Mouse (Mus musculus): ENCODE measurements around the gene Lst1. TPM values are rescaled to one million over a fixed set of nuclear protein-coding genes. Genes with fewer than 3 reads are reported as not detected.

Lst1 gene
- total and polyA plus RNA-seq, 3 experiments: 7.1 to 391 (median 81.9) TPM

GRCm38 (mm10) chr17:35163326-35164081 is 24.7 kb downstream of the Lst1 start:
- no peaks in the 10 kb centered on the region for H3K27me3 ChIP-seq (ENCODE audit: insufficient read depth, low read length)
- peaks cover 60% of the 10 kb centered on the region for H3K4me1 ChIP-seq (ENCODE audit: insufficient read depth, low read depth, low read length)
- ATAC-seq (ENCODE audit: extremely low read depth, insufficient number of reproducible peaks, low FRiP score, poor library complexity, severe bottlenecking) (no peak), DNase-seq (ENCODE audit: low spot score) (no peak)
- peak overlapping the region; percentile 91 for H3K4me3 ChIP-seq (ENCODE audit: low read depth, low read length)
- TF ChIP-seq CTCF (IDR thresholded peaks at IDR 0.05; ENCODE audit: low read depth, low read length) (no peak), TAL1 (conservative IDR thresholded peaks at IDR 0.05; ENCODE audit: low read depth, low read length) (no peak), GATA2 (IDR thresholded peaks at IDR 0.05; ENCODE audit: borderline replicate concordance, low read depth, low read length) (no peak), GATA1 (IDR thresholded peaks at IDR 0.05; ENCODE audit: borderline replicate concordance, low read length) (no peak), POLR2AphosphoS5 (IDR thresholded peaks at IDR 0.05; ENCODE audit: insufficient replicate concordance, low read depth, low read length) (no peak)
- H3K9me3 ChIP-seq (replicated peaks): no peaks in the 10 kb centered on the region
- peaks cover 51% of the 10 kb centered on the region for H3K36me3 ChIP-seq (replicated peaks)

- no peak for DNase-seq (ENCODE audit: low spot score)
- Histone ChIP-seq H3K27me3 (ENCODE audit: insufficient read depth, low read length) (no peaks in the 10 kb centered on the region), H3K4me1 (ENCODE audit: insufficient read depth, low read depth, low read length) (peaks cover 61% of the 10 kb centered on the region), H3K9me3 (replicated peaks) (no peaks in the 10 kb centered on the region), H3K4me3 (ENCODE audit: low read depth, low read length) (peak overlapping the region; percentile 91), H3K36me3 (replicated peaks) (peaks cover 59% of the 10 kb centered on the region)
- no peak for ATAC-seq (ENCODE audit: extremely low read depth, insufficient number of reproducible peaks, low FRiP score, poor library complexity, severe bottlenecking)
- TF ChIP-seq GATA1 (IDR thresholded peaks at IDR 0.05; ENCODE audit: borderline replicate concordance, low read length) (no peak), CTCF (IDR thresholded peaks at IDR 0.05; ENCODE audit: low read depth, low read length) (no peak), TAL1 (conservative IDR thresholded peaks at IDR 0.05; ENCODE audit: low read depth, low read length) (no peak), POLR2AphosphoS5 (IDR thresholded peaks at IDR 0.05; ENCODE audit: insufficient replicate concordance, low read depth, low read length) (no peak), GATA2 (IDR thresholded peaks at IDR 0.05; ENCODE audit: borderline replicate concordance, low read depth, low read length) (no peak)
Measured at GRCm38 (mm10) chr17:35162730-35163129, 25.5 kb downstream of the Lst1 start.

GRCm38 (mm10) chr17:35162121-35162520 is 26.1 kb downstream of the Lst1 start:
- Histone ChIP-seq H3K36me3 (replicated peaks) (peaks cover 65% of the 10 kb centered on the region), H3K4me1 (ENCODE audit: insufficient read depth, low read depth, low read length) (peaks cover 65% of the 10 kb centered on the region), H3K27me3 (ENCODE audit: insufficient read depth, low read length) (no peaks in the 10 kb centered on the region), H3K9me3 (replicated peaks) (no peaks in the 10 kb centered on the region), H3K4me3 (ENCODE audit: low read depth, low read length) (peak overlapping the region; percentile 91; the same call in 1 of the 2 replicates)
- no peak for TF ChIP-seq GATA2 (IDR thresholded peaks at IDR 0.05; ENCODE audit: borderline replicate concordance, low read depth, low read length)
- no peak for TF ChIP-seq GATA1 (IDR thresholded peaks at IDR 0.05; ENCODE audit: borderline replicate concordance, low read length)
- no peak for TF ChIP-seq CTCF (IDR thresholded peaks at IDR 0.05; ENCODE audit: low read depth, low read length)
- no peak for TF ChIP-seq POLR2AphosphoS5 (IDR thresholded peaks at IDR 0.05; ENCODE audit: insufficient replicate concordance, low read depth, low read length)
- TF ChIP-seq TAL1 (conservative IDR thresholded peaks at IDR 0.05; ENCODE audit: low read depth, low read length): no peak
- DNase-seq (ENCODE audit: low spot score) (no peak), ATAC-seq (ENCODE audit: extremely low read depth, insufficient number of reproducible peaks, low FRiP score, poor library complexity, severe bottlenecking) (no peak)

- Histone ChIP-seq H3K36me3 (replicated peaks) (peaks cover 72% of the 10 kb centered on the region), H3K9me3 (replicated peaks) (no peaks in the 10 kb centered on the region), H3K4me1 (ENCODE audit: insufficient read depth, low read depth, low read length) (peaks cover 66% of the 10 kb centered on the region), H3K4me3 (ENCODE audit: low read depth, low read length) (peak overlapping the region; percentile 91; the same call in 1 of the 2 replicates), H3K27me3 (ENCODE audit: insufficient read depth, low read length) (no peaks in the 10 kb centered on the region)
- DNase-seq (ENCODE audit: low spot score) (no peak), ATAC-seq (ENCODE audit: extremely low read depth, insufficient number of reproducible peaks, low FRiP score, poor library complexity, severe bottlenecking) (no peak)
- TF ChIP-seq GATA2 (IDR thresholded peaks at IDR 0.05; ENCODE audit: borderline replicate concordance, low read depth, low read length): no peak
- no peak for TF ChIP-seq CTCF (IDR thresholded peaks at IDR 0.05; ENCODE audit: low read depth, low read length)
- no peak for TF ChIP-seq POLR2AphosphoS5 (IDR thresholded peaks at IDR 0.05; ENCODE audit: insufficient replicate concordance, low read depth, low read length)
- no peak for TF ChIP-seq TAL1 (conservative IDR thresholded peaks at IDR 0.05; ENCODE audit: low read depth, low read length)
- no peak for TF ChIP-seq GATA1 (IDR thresholded peaks at IDR 0.05; ENCODE audit: borderline replicate concordance, low read length)
Measured at GRCm38 (mm10) chr17:35161421-35161820, 26.8 kb downstream of the Lst1 start.

GRCm38 (mm10) chr17:35159638-35160037 is 28.6 kb downstream of the Lst1 start:
- Histone ChIP-seq H3K9me3 (replicated peaks) (no peaks in the 10 kb centered on the region), H3K4me1 (ENCODE audit: insufficient read depth, low read depth, low read length) (peaks cover 73% of the 10 kb centered on the region), H3K36me3 (replicated peaks) (peaks cover 90% of the 10 kb centered on the region), H3K27me3 (ENCODE audit: insufficient read depth, low read length) (no peaks in the 10 kb centered on the region), H3K4me3 (ENCODE audit: low read depth, low read length) (no peak overlapping the region)
- DNase-seq (ENCODE audit: low spot score): no peak
- no peak for ATAC-seq (ENCODE audit: extremely low read depth, insufficient number of reproducible peaks, low FRiP score, poor library complexity, severe bottlenecking)
- no peak for TF ChIP-seq CTCF (IDR thresholded peaks at IDR 0.05; ENCODE audit: low read depth, low read length)
- no peak for TF ChIP-seq GATA2 (IDR thresholded peaks at IDR 0.05; ENCODE audit: borderline replicate concordance, low read depth, low read length)
- TF ChIP-seq POLR2AphosphoS5 (IDR thresholded peaks at IDR 0.05; ENCODE audit: insufficient replicate concordance, low read depth, low read length): no peak
- no peak for TF ChIP-seq GATA1 (IDR thresholded peaks at IDR 0.05; ENCODE audit: borderline replicate concordance, low read length)
- TF ChIP-seq TAL1 (conservative IDR thresholded peaks at IDR 0.05; ENCODE audit: low read depth, low read length): no peak

- no peak for TF ChIP-seq TAL1 (conservative IDR thresholded peaks at IDR 0.05; ENCODE audit: low read depth, low read length)
- TF ChIP-seq GATA2 (IDR thresholded peaks at IDR 0.05; ENCODE audit: borderline replicate concordance, low read depth, low read length): no peak
- no peak for TF ChIP-seq POLR2AphosphoS5 (IDR thresholded peaks at IDR 0.05; ENCODE audit: insufficient replicate concordance, low read depth, low read length)
- TF ChIP-seq CTCF (IDR thresholded peaks at IDR 0.05; ENCODE audit: low read depth, low read length): no peak
- no peak for TF ChIP-seq GATA1 (IDR thresholded peaks at IDR 0.05; ENCODE audit: borderline replicate concordance, low read length)
- DNase-seq (ENCODE audit: low spot score) (no peak), ATAC-seq (ENCODE audit: extremely low read depth, insufficient number of reproducible peaks, low FRiP score, poor library complexity, severe bottlenecking) (no peak)
- peaks cover 96% of the 10 kb centered on the region for H3K36me3 ChIP-seq (replicated peaks)
- H3K4me3 ChIP-seq (ENCODE audit: low read depth, low read length): no peak overlapping the region
- H3K27me3 ChIP-seq (ENCODE audit: insufficient read depth, low read length): no peaks in the 10 kb centered on the region
- peaks cover 76% of the 10 kb centered on the region for H3K4me1 ChIP-seq (ENCODE audit: insufficient read depth, low read depth, low read length)
- H3K9me3 ChIP-seq (replicated peaks): no peaks in the 10 kb centered on the region
Measured at GRCm38 (mm10) chr17:35158850-35159593, 29.2 kb downstream of the Lst1 start.

All from G1E (cell line).